Mouse (Mus musculus) heart, postnatal 0 days (tissue): Measurements from ENCODE around the gene Paqr9. TPM values are rescaled to one million over a fixed set of nuclear protein-coding genes. Genes with fewer than 3 reads are reported as not detected.

Experiments
- ATAC-seq: fragments of 200-750 bp; cut with Nextera tagmentation; 2 replicates; pipeline ENCODE4 v1.8.0; 2017; ENCODE audit warnings: low read depth, moderate number of reproducible peaks, moderate library complexity; ENCODE audit not compliant: insufficient read depth
- DNase-seq: peaks from one replicate; pipeline ENCODE4 v3.0.0-alpha.2; 2016; ENCODE audit warnings: low spot score
- H3K27ac ChIP-seq: fragments of 300-500 bp; sonication (generic); 2 replicates; pipeline ENCODE4 v1.5.1; 2014; ENCODE audit warnings: low read depth, mild to moderate bottlenecking
- H3K27me3 ChIP-seq: fragments of 300-500 bp; sonication (generic); 2 replicates; pipeline ENCODE4 v1.6.1; 2014; ENCODE audit warnings: low read length, mixed read lengths; ENCODE audit not compliant: control insufficient read depth, insufficient read depth
- H3K36me3 ChIP-seq: fragments of 300-500 bp; sonication (generic); replicated peaks from 2 replicates; pipeline ENCODE4 v1.6.1; 2014; ENCODE audit warnings: low read length, mixed read lengths; ENCODE audit not compliant: control insufficient read depth, insufficient read depth
- H3K4me1 ChIP-seq: fragments of 300-500 bp; sonication (generic); 2 replicates; pipeline ENCODE4 v1.6.1; 2014; ENCODE audit warnings: antibody characterized with exemption; ENCODE audit not compliant: control insufficient read depth, insufficient read depth
- H3K4me2 ChIP-seq: fragments of 300-500 bp; sonication (generic); 2 replicates; pipeline ENCODE4 v1.6.1; 2014; ENCODE audit warnings: low read depth, mild to moderate bottlenecking, low read length, moderate library complexity
- H3K4me3 ChIP-seq: fragments of 300-500 bp; sonication (generic); 2 replicates; pipeline ENCODE4 v1.5.1; 2014; ENCODE audit warnings: low read depth, low read length
- H3K9ac ChIP-seq: fragments of 300-500 bp; sonication (generic); replicated peaks from 2 replicates; pipeline ENCODE4 v1.6.1; 2014; ENCODE audit warnings: low read depth, low read length, mixed read lengths
- H3K9me3 ChIP-seq: fragments of 300-500 bp; sonication (generic); replicated peaks from 2 replicates; pipeline ENCODE4 v1.6.1; 2016; ENCODE audit warnings: low read length; ENCODE audit not compliant: control insufficient read depth
- CTCF ChIP-seq: IDR thresholded peaks from 2 replicates; pipeline ENCODE4 v1.5.1; 2016; ENCODE audit warnings: antibody characterized with exemption, control low read depth, low read depth
- EP300 ChIP-seq: IDR thresholded peaks from 2 replicates; pipeline ENCODE4 v1.6.1; 2016; ENCODE audit warnings: antibody characterized with exemption, low read depth
- WGBS: fragments of 180-500 bp; shearing (Covaris S2); extraction: QIAGEN DNeasy Blood & Tissue Kit; methylation state at CpG from one replicate; pipeline ENCODE4 v1.1.7; 2014; 5-methylcytosine and 5-hydroxymethylcytosine counted together
- polyA plus RNA-seq: library from polyadenylated mRNA; unstranded; fragments of >200 nt; fragmentation: Nextera tagmentation; extraction: Ambion mirVana; gene quantifications from 2 replicates; pipeline ENCODE4 v1.2.1, GENCODE M21; 2015
- total RNA-seq: library from RNA; depleted of rRNA; stranded (reverse); fragments of >200 nt; gene quantifications from 2 replicates; pipeline ENCODE4 v1.2.3, GENCODE M21; 2014; ENCODE audit warnings: low replicate concordance

Paqr9 gene
- total and polyA plus RNA-seq, 2 experiments from 2014 or later: 5.8 to 9.5 TPM

DNA sequence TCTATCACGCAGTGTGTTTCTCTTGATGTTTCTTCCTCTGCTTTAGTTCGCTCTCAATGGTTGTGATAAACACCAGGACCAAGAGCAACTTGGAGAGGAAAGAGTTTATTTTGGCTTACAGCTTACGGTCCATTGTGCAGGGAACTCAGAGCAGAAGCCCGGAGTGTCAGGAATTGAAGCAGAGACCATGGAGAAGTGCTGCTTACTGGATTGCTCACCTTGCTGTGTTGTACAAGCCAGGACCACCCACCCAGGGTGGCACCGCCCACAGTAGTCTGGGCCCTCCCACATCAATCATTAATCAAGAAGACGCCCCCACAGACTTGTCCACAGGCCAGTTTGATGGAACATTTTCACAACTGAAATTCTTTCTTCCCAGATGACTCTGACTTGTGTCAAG lies 18.0 kb downstream of the Paqr9 start:
- no peak overlapping the region for H3K4me3 ChIP-seq
- 0 out of 2 replicates have a peak, but pooled peaks cover 9% of the 10 kb centered on the region for H3K4me1 ChIP-seq
- 77% methylated on average over 6 of the region's 6 CpGs for WGBS
- no peaks in the 10 kb centered on the region for H3K27me3 ChIP-seq
- DNase-seq: no peak
- no peak overlapping the region for H3K4me2 ChIP-seq
- no peak overlapping the region for H3K27ac ChIP-seq
- no peak for TF ChIP-seq EP300
- TF ChIP-seq CTCF: no peak
- H3K9ac ChIP-seq: no peak overlapping the region
- ATAC-seq: no peak
- H3K9me3 ChIP-seq: no peaks in the 10 kb centered on the region
- no peaks in the 10 kb centered on the region for H3K36me3 ChIP-seq

DNA sequence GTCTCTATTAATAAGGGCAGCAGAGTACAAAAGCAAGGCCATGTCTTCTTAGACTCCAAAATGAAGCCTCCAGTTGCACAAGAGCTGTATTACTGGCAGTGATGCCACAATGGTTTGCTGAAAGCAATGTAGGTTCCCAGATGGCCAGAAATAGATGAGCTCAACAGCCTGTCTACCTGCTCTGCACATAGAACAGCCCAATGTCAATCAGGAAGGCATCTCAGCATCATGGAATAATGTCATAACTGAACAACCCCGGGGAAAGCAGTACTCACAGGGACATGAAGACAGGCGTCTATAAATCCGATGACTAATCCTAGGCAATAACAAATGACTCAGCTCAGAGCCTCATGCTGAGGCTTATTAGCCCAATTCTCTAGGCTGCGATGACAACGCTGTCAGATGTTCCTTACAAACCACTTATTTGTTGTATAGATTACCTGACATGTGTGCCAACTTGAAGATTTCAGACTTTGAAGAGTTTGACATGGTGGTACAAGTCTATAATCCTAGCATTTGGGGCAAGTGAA lies 19.0 kb downstream of the Paqr9 start:
- WGBS: 89% methylated on average over 5 of the region's 5 CpGs
- no peak overlapping the region for H3K4me2 ChIP-seq
- TF ChIP-seq EP300: no peak
- no peak for TF ChIP-seq CTCF

GRCm38 (mm10) chr9:95581021-95581757 lies 21.7 kb downstream of the Paqr9 start:
- no peak overlapping the region for H3K9ac ChIP-seq
- DNase-seq (no peak), ATAC-seq (no peak)
- TF ChIP-seq CTCF: no peak
- TF ChIP-seq EP300: no peak
- H3K9me3 ChIP-seq: no peaks in the 10 kb centered on the region
- H3K4me2 ChIP-seq: peak overlapping the region; percentile 68; the same call in 1 of the 2 replicates
- H3K4me3 ChIP-seq: no peak overlapping the region
- no peaks in the 10 kb centered on the region for H3K27me3 ChIP-seq
- H3K4me1 ChIP-seq: 0 out of 2 replicates have a peak, but pooled peaks cover 9% of the 10 kb centered on the region
- 41% methylated on average over 16 of the region's 16 CpGs for WGBS
- H3K36me3 ChIP-seq: no peaks in the 10 kb centered on the region
- H3K27ac ChIP-seq: no peak overlapping the region

More for the DNA sequence above, 19.0 kb downstream of the Paqr9 start:
- ATAC-seq (no peak), DNase-seq (no peak)
- no peak overlapping the region for H3K27ac ChIP-seq
- H3K4me1 ChIP-seq: 0 out of 2 replicates have a peak, but pooled peaks cover 9% of the 10 kb centered on the region
- no peak overlapping the region for H3K4me3 ChIP-seq
- H3K9me3 ChIP-seq: no peaks in the 10 kb centered on the region
- H3K9ac ChIP-seq: no peak overlapping the region
- H3K36me3 ChIP-seq: no peaks in the 10 kb centered on the region
- no peaks in the 10 kb centered on the region for H3K27me3 ChIP-seq

DNA sequence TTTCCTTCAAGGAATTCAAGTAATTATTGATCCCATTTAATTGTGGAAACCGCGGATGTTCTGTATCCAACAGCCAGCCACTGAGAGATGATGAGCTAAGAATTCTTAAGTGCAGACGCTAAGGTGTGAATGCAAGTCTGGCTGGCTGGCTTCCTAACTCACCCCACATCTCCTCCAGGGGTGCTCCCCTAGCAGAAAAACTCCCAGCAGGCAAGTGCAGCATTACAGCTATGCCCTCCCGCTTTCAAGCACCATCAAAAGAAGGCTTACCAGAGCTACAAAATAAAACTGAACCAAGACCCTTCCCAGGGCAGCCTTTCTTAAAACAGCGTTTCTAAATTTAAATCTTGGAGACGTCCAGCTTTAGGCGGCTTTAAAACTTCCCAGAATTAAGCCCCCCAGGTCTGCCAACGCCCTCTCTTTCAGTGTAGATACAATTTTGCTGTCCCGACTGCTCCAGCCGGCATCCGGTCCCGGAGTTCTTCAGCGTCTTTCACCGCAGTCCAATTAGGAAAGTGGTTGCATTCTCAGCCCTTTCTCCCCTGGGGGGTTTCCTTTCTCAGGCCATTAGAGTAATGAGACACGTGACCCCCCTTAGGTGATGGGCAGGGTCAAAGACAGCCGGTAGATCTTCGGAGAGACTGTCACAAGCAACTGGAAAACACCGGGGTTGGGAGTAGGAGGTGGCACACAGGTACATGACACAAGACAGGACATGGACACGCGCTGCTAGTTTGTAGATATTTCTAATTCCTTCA lies 22.5 kb downstream of the Paqr9 start:
- TF ChIP-seq EP300 (no peak), CTCF (no peak)
- Histone ChIP-seq H3K4me1 (0 out of 2 replicates have a peak, but pooled peaks cover 9% of the 10 kb centered on the region), H3K4me2 (peak overlapping the region; percentile 68), H3K9ac (peak overlapping the region; percentile 50; the same call in 1 of the 2 replicates), H3K4me3 (peak overlapping the region; percentile 41), H3K36me3 (no peaks in the 10 kb centered on the region), H3K27me3 (no peaks in the 10 kb centered on the region), H3K27ac (no peak overlapping the region; the same call in 1 of the 2 replicates), H3K9me3 (no peaks in the 10 kb centered on the region)
- DNase-seq (peak; percentile 9), ATAC-seq (peak; percentile 44)
- 9% methylated on average over 20 of the region's 20 CpGs for WGBS

- TF ChIP-seq CTCF (no peak), EP300 (no peak)
- no peak overlapping the region for H3K27ac ChIP-seq
- ATAC-seq (no peak; the same call in 1 of the 2 replicates), DNase-seq (peak; percentile 31)
- no peaks in the 10 kb centered on the region for H3K27me3 ChIP-seq
- no peaks in the 10 kb centered on the region for H3K9me3 ChIP-seq
- H3K4me3 ChIP-seq: no peak overlapping the region
- whole genome bisulfite sequencing: 20% methylated on average over 5 of the region's 8 CpGs
- peak overlapping the region; percentile 68 for H3K4me2 ChIP-seq
- 0 out of 2 replicates have a peak, but pooled peaks cover 9% of the 10 kb centered on the region for H3K4me1 ChIP-seq
- H3K36me3 ChIP-seq: no peaks in the 10 kb centered on the region
- no peak overlapping the region for H3K9ac ChIP-seq
Measured at GRCm38 (mm10) chr9:95582555-95582954, 23.1 kb downstream of the Paqr9 start.
